Mouse (Mus musculus) stomach, embryonic 14.5 days (tissue): ENCODE results near the gene Olfr1342. TPM values are rescaled to one million over a fixed set of nuclear protein-coding genes. Genes with fewer than 3 reads are reported as not detected.

ENCODE experiments used
- ATAC-seq: fragments of 200-750 bp; cut with Nextera tagmentation; 2 replicates; pipeline ENCODE4 v1.8.0; 2017; ENCODE audit warnings: low read depth, moderate TSS enrichment; ENCODE audit not compliant: insufficient number of reproducible peaks, insufficient read depth, low FRiP score
- H3K27ac ChIP-seq: fragments of 300-500 bp; sonication (generic); 2 replicates; pipeline ENCODE4 v1.5.1; 2014; ENCODE audit warnings: mild to moderate bottlenecking, low read length, moderate library complexity, mixed read lengths
- H3K27me3 ChIP-seq: fragments of 300-500 bp; sonication (generic); 2 replicates; pipeline ENCODE4 v1.6.1; 2014; ENCODE audit warnings: low read length, control low read depth, mixed read lengths; ENCODE audit not compliant: control insufficient read depth, insufficient read depth
- H3K36me3 ChIP-seq: fragments of 300-500 bp; sonication (generic); 2 replicates; pipeline ENCODE4 v1.6.1; 2014; ENCODE audit warnings: mild to moderate bottlenecking, control low read depth, low read length, moderate library complexity, mixed read lengths; ENCODE audit not compliant: control insufficient read depth, insufficient read depth
- H3K4me1 ChIP-seq: fragments of 300-500 bp; sonication (generic); 2 replicates; pipeline ENCODE4 v1.6.1; 2014; ENCODE audit warnings: low read length, control low read depth, mixed read lengths; ENCODE audit not compliant: control insufficient read depth, insufficient read depth
- H3K4me2 ChIP-seq: fragments of 300-500 bp; sonication (generic); replicated peaks from 2 replicates; pipeline ENCODE4 v1.6.1; 2014; ENCODE audit warnings: low read depth, low read length, control low read depth
- H3K4me3 ChIP-seq: fragments of 300-500 bp; sonication (generic); 2 replicates; pipeline ENCODE4 v1.5.1; 2014; ENCODE audit warnings: low read depth, low read length, control low read depth
- H3K9ac ChIP-seq: fragments of 300-500 bp; sonication (generic); replicated peaks from 2 replicates; pipeline ENCODE4 v1.6.1; 2014; ENCODE audit warnings: low read depth, mild to moderate bottlenecking, control low read depth, low read length, moderate library complexity, mixed read lengths
- H3K9me3 ChIP-seq: fragments of 300-500 bp; sonication (generic); 2 replicates; pipeline ENCODE4 v1.6.1; 2016; ENCODE audit warnings: low read depth, low read length, control low read depth; ENCODE audit not compliant: control insufficient read depth
- WGBS: fragments of 180-500 bp; shearing (Covaris S2); extraction: QIAGEN DNeasy Blood & Tissue Kit; methylation state at CpG from one replicate; pipeline ENCODE4 v1.1.7; 2014; 5-methylcytosine and 5-hydroxymethylcytosine counted together
- polyA plus RNA-seq: library from polyadenylated mRNA; unstranded; fragments of >200 nt; fragmentation: Nextera tagmentation; extraction: Ambion mirVana; gene quantifications from 2 replicates; pipeline ENCODE4 v1.2.1, GENCODE M21; 2014

Olfr1342 gene
- polyA plus RNA-seq, 1 experiment from 2014 or later: not detected

DNA sequence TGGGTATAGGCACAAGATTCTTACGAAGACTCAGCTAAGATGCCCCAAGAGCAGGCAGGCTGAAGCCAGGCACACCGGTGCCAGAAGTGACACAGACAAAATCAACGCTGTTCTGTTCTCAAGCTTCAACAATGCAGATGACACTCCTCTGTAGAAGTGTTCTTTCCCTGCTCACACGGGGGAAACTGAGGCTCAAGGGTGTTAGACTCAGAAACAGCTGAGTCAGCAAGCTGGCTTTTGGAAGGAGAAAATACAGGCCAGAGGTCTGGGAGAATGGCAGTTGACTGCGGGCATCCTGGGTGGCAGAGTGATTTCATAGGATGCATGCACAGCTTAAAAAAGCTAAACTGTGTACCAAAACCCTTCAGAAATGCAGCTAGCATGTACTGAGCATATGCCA is 15.5 kb upstream of the Olfr1342 start:
- Histone ChIP-seq H3K4me1 (no peaks in the 10 kb centered on the region), H3K9me3 (no peaks in the 10 kb centered on the region)

DNA sequence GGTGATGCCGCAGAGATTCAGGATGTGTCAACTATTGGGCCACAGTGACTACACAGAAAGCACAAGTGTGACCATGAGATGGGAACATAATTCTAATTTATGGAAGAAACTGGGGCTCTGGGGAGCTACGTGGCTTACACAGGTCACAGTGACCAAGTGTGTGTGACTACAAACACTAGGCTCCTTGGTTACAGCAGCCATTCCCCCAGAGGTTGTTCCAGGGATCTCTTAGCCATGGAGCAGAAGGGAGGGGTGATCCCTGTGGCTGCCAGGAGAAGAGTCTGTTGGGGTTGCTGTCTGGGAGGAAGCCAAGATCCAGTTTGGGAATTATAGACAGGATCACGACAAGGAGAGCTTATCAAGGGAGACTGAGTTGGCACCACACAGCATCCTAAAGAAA is 10.7 kb upstream of the Olfr1342 start, which contains the start of gene Olfr1341:
Gene Olfr1341, plus strand, starts transcription at position 301 of the 400 bp plus-strand sequence.
- no peak within 1 kb of the TSS for H3K4me3 ChIP-seq
- no peak within 1 kb of the TSS for H3K4me2 ChIP-seq
- ATAC-seq: no peak
- H3K27me3 ChIP-seq: no peaks in the 10 kb centered on the region
- no peak within 1 kb of the TSS for H3K9ac ChIP-seq
- no peaks in the 10 kb centered on the region for H3K9me3 ChIP-seq
- 83% methylated on average over 3 of the region's 3 CpGs for WGBS
- H3K27ac ChIP-seq: no peak within 1 kb of the TSS
- no peaks in the 10 kb centered on the region for H3K4me1 ChIP-seq
- H3K36me3 ChIP-seq: no peaks in the 10 kb centered on the region

More for the DNA sequence above, 15.5 kb upstream of the Olfr1342 start:
- Histone ChIP-seq H3K36me3 (no peaks in the 10 kb centered on the region), H3K27me3 (no peaks in the 10 kb centered on the region), H3K9ac (no peak overlapping the region), H3K27ac (no peak overlapping the region), H3K4me3 (no peak overlapping the region), H3K4me2 (no peak overlapping the region)
- no peak for ATAC-seq
- WGBS: 82% methylated on average over 5 of the region's 5 CpGs

DNA sequence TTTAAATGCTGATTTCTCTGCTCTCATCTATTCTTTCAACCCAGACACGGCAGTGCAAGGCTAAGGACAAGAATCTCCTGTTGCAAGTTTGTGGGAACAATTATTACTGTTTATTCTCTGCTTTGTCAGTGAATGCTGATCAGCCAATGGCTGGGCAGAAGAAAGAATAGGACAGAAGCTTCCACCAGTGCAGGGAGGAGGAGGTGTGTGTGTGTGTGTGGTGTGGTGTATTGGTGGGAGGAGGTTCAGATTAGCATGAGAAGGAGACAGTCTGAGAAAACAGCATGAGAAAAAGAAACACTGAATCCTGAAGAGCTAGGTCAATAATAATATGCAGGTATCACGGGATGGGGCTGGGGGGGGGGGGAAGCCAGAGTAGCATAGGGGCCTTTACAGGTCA is 1.3 kb upstream of the Olfr1342 start:
- Histone ChIP-seq H3K4me3 (no peak overlapping the region), H3K4me1 (no peaks in the 10 kb centered on the region), H3K4me2 (no peak overlapping the region), H3K9me3 (no peaks in the 10 kb centered on the region), H3K27me3 (no peaks in the 10 kb centered on the region), H3K36me3 (no peaks in the 10 kb centered on the region), H3K27ac (no peak overlapping the region), H3K9ac (no peak overlapping the region)
- no peak for ATAC-seq
- WGBS: 35% methylated on average over 2 of the region's 2 CpGs

DNA sequence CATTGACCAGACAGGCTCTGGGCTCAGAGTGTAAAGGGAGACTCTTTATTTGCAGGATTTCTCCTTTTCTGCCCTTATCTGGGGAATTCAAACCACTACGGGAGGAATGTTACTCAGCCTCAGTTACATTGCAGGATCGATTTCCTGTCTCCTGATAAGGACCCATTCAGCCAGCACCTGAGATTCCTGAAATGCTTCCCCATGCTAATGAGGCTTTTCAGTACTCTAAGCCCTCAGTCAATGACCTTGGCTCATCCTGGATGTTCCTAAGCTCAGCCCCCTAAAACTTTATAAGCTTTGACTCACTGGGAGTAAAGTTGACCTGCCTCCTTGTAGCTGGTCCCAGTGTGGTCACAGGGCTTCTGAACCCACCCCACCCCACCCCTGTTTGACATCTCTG is 5.5 kb downstream of the Olfr1342 start:
- H3K4me1 ChIP-seq: no peaks in the 10 kb centered on the region
- no peaks in the 10 kb centered on the region for H3K27me3 ChIP-seq
- no peak overlapping the region for H3K9ac ChIP-seq
- 24% methylated on average over 2 of the region's 2 CpGs for WGBS
- H3K4me3 ChIP-seq: no peak overlapping the region
- H3K4me2 ChIP-seq: no peak overlapping the region
- ATAC-seq: no peak
- H3K36me3 ChIP-seq: no peaks in the 10 kb centered on the region
- H3K9me3 ChIP-seq: no peaks in the 10 kb centered on the region
- H3K27ac ChIP-seq: no peak overlapping the region

DNA sequence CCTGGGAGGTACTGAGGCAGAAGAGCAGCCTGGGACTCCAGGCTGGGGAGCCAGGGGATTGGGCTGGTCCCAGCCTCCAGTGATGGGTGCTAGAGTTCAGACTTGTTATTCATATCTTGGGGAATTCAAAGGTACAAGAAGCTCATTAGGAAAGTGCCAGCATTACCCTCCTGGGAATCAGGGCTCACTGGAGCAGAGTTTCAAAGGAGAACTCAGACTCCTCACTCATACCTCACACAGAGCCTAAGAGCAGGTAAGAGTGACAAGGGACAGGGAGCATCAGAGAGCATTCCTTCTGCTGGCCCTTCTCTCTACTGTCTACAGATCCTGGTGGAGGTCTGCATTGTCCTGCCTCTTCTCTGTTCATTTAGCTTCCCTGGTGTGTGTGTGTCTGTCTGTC is 33.9 kb downstream of the Olfr1342 start, which contains the start of gene Olfr62:
Gene Olfr62, plus strand, starts transcription at position 301 of the 400 bp plus-strand sequence.
- Histone ChIP-seq H3K9ac (no peak within 1 kb of the TSS), H3K4me3 (no peak within 1 kb of the TSS), H3K9me3 (no peaks in the 10 kb centered on the region), H3K4me1 (no peaks in the 10 kb centered on the region), H3K4me2 (no peak within 1 kb of the TSS), H3K27me3 (no peaks in the 10 kb centered on the region), H3K36me3 (no peaks in the 10 kb centered on the region), H3K27ac (no peak within 1 kb of the TSS)
- no peak for ATAC-seq

DNA sequence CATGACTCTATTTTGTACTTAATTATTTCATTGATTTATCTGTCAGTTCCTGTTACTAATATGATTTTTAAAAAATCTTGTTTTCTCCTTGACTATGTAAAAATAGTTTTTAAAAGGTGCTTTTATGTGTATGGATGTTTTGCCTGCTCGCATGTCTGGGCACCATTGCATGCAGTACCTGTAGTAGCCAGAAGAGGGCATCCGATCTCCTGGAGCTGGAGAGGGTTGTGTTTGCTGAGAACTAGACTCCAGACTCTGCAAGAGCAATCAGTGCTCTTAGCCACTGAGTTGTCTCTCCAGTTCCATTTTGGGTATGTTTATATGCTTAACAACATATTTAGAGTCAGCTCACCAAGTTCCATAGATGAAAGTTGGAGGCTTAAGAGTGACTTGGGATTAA is 47.3 kb downstream of the Olfr1342 start:
- no peak for ATAC-seq
- Histone ChIP-seq H3K36me3 (no peaks in the 10 kb centered on the region), H3K4me1 (no peaks in the 10 kb centered on the region), H3K4me3 (no peak overlapping the region), H3K27ac (no peak overlapping the region), H3K9me3 (no peaks in the 10 kb centered on the region), H3K27me3 (no peaks in the 10 kb centered on the region), H3K9ac (no peak overlapping the region), H3K4me2 (no peak overlapping the region)
- 13% methylated on average over 2 of the region's 2 CpGs for WGBS

DNA sequence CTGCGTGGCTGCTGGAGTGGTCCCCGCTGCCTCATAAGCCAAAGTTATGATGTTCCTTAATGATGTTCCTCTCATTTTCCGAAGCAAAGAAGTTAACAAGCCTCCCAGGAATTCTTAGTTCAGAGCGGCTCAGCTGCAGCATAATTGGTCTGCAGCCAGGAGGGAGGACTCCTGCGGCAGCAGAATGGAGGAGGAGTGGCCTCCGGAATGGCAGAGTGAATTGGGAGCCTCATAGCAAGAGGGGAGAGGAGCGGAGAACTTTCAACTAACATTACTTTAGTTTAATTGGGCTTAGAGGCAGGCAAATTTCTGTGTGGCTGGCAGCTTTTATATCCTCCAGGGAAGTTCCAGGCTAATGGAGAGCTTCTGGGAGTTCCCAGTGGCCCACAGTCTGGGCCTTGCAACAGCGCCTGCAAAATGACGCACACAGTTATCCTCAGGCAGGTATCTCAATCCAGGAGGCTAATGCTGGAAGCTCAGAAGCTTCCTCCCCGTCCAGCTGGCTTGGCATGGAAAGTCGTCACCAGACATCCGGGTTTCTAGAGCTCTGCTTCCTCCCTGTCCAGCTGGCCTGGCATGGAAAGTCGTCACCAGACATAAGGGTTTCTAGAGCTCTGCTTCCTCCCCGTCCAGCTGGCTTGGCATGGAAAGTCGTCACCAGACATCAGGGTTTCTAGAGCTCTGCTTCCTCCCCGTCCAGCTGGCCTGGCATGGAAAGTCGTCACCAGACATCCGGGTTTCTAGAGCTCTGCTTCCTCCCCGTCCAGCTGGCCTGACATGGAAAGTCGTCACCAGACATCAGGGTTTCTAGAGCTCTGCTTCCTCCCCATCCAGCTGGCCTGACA is 50.0 kb downstream of the Olfr1342 start:
- Histone ChIP-seq H3K9ac (no peak overlapping the region), H3K27ac (no peak overlapping the region), H3K4me3 (no peak overlapping the region), H3K9me3 (no peaks in the 10 kb centered on the region), H3K4me1 (no peaks in the 10 kb centered on the region), H3K27me3 (no peaks in the 10 kb centered on the region), H3K4me2 (no peak overlapping the region), H3K36me3 (no peaks in the 10 kb centered on the region)
- ATAC-seq: no peak
- 51% methylated on average over 20 of the region's 20 CpGs for WGBS
